Mouse (Mus musculus) hindbrain, embryonic 14.5 days (tissue): ENCODE measurements around the gene Ank. TPM values are rescaled to one million over a fixed set of nuclear protein-coding genes. Genes with fewer than 3 reads are reported as not detected.

Experiments
- ATAC-seq: fragments of 200-750 bp; cut with Nextera tagmentation; 2 replicates; pipeline ENCODE4 v1.8.0; 2017; ENCODE audit warnings: moderate number of reproducible peaks, mild to moderate bottlenecking, moderate TSS enrichment, moderate library complexity; ENCODE audit not compliant: low FRiP score
- DNase-seq: peaks from one replicate; pipeline ENCODE4 v3.0.0-alpha.2; 2015; ENCODE audit warnings: low spot score
- H3K27ac ChIP-seq: fragments of 300-500 bp; sonication (generic); 2 replicates; pipeline ENCODE4 v1.5.1; 2014; ENCODE audit warnings: mild to moderate bottlenecking, moderate library complexity
- H3K27me3 ChIP-seq: fragments of 300-500 bp; sonication (generic); 2 replicates; pipeline ENCODE4 v1.6.1; 2014; ENCODE audit warnings: mild to moderate bottlenecking, low read length, mixed read lengths; ENCODE audit not compliant: control insufficient read depth, insufficient read depth
- H3K36me3 ChIP-seq: fragments of 300-500 bp; sonication (generic); replicated peaks from 2 replicates; pipeline ENCODE4 v1.6.1; 2014; ENCODE audit not compliant: control insufficient read depth, insufficient read depth
- H3K4me1 ChIP-seq: fragments of 300-500 bp; sonication (generic); replicated peaks from 2 replicates; pipeline ENCODE4 v1.6.1; 2014; ENCODE audit warnings: antibody characterized with exemption, low read length, mixed read lengths; ENCODE audit not compliant: control insufficient read depth, insufficient read depth
- H3K4me2 ChIP-seq: fragments of 300-500 bp; sonication (generic); replicated peaks from 2 replicates; pipeline ENCODE4 v1.6.1; 2014; ENCODE audit warnings: mild to moderate bottlenecking, moderate library complexity
- H3K4me3 ChIP-seq: fragments of 300-500 bp; sonication (generic); replicated peaks from 2 replicates; pipeline ENCODE4 v1.5.1; 2014; ENCODE audit warnings: mild to moderate bottlenecking, low read length
- H3K9ac ChIP-seq: fragments of 300-500 bp; sonication (generic); 2 replicates; pipeline ENCODE4 v1.6.1; 2014
- H3K9me3 ChIP-seq: fragments of 300-500 bp; sonication (generic); 2 replicates; pipeline ENCODE4 v1.6.1; 2016; ENCODE audit warnings: low read length; ENCODE audit not compliant: control insufficient read depth
- WGBS: fragments of 180-500 bp; shearing (Covaris S2); extraction: QIAGEN DNeasy Blood & Tissue Kit; methylation state at CpG from one replicate; pipeline ENCODE4 v1.1.7; 2014; 5-methylcytosine and 5-hydroxymethylcytosine counted together
- polyA plus RNA-seq: library from polyadenylated mRNA; unstranded; fragments of >200 nt; fragmentation: Nextera tagmentation; extraction: Ambion mirVana; gene quantifications from 2 replicates; pipeline ENCODE4 v1.2.1, GENCODE M21; 2014

The Ank gene
- polyA plus RNA-seq, 1 experiment from 2014 or later, result 18.6 TPM

DNA sequence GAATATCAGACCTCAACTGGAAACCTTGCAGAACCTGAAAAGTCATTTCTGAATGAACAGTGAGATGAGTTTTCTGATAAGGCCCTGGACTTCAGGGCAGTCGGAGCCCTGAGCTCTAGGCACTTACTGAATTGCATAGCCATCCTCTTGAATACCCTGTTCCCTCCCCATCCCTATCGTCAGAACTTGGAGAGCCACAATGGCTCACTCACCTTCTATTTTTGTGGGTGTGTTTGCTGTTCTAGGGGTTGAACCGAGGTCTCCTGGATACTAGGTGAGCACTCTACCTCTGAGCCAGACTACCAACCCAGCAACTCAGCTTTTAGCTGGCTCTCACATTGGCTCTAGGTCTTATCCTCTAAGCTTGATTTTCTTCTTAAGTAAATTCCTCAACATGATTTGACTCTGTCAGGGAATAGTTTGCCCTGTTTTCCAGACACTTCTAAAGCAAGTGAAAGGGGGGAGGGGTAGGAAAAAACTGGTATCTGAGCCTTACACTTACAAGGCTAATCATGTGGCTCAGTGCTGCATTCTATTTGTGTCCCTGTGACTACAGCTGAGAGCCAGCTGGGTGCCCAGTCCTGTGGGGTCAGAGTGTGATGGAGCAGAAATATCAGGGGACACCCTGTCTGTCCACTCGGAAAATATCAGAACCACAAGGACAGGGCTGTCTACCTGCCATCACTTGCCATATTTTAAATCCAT, 71.2 kb downstream of the Ank start:
- WGBS, result 74% methylated on average over 4 of the region's 4 CpGs
- Histone ChIP-seq H3K27me3 (no peaks in the 10 kb centered on the region), H3K36me3 (no peaks in the 10 kb centered on the region), H3K9ac (no peak overlapping the region), H3K4me2 (no peak overlapping the region), H3K27ac (no peak overlapping the region), H3K9me3 (no peaks in the 10 kb centered on the region), H3K4me1 (peaks cover 11% of the 10 kb centered on the region; the same call in 1 of the 2 replicates), H3K4me3 (no peak overlapping the region)
- DNase-seq (no peak), ATAC-seq (no peak)

DNA sequence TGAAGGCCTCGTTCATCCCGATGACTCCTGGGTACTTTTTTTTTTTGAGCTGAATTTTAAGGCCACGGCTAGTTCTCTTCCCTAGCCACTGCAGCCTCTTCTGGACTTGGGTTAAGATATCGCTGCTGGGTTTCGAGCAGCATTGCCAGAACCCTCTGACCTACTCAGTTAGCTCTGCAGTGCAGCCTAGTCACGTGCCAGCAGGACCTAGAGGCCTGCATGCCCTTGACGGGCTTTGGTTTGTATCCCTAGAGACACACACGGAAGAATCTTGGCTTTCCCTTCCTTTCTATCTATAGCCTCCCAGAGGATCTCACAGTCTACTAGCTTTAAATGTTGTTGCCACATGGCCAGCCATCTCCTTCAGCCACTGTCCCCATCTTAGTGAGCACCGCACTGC, 73.3 kb downstream of the Ank start:
- 87% methylated on average over 9 of the region's 9 CpGs for WGBS
- Histone ChIP-seq H3K4me3 (no peak overlapping the region), H3K4me1 (peaks cover 11% of the 10 kb centered on the region; the same call in 1 of the 2 replicates), H3K9ac (no peak overlapping the region), H3K4me2 (no peak overlapping the region), H3K27me3 (no peaks in the 10 kb centered on the region), H3K27ac (no peak overlapping the region), H3K9me3 (no peaks in the 10 kb centered on the region), H3K36me3 (0 out of 2 replicates have a peak, but pooled peaks cover 3% of the 10 kb centered on the region)
- DNase-seq (no peak), ATAC-seq (no peak)

DNA sequence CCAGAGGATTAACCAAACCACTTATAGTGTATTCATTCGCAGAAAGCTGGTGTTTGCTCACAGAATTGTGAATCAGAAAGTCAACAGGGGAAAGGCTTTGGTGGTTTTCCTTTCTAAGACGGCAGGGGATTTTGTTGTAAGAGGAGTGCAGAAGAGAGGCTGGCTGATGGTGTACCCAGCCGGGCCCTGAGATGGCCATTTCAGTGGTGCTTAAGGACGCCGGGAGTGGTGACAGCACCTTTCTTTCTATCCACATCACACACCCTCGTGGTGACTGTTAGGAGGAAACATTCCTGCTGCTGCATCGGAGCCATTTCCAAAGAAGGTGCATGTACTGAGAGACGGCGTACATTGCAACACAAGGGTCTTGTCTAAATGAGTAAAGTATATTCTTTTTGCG, 78.7 kb downstream of the Ank start:
- Histone ChIP-seq H3K27me3 (no peaks in the 10 kb centered on the region), H3K9me3 (no peaks in the 10 kb centered on the region), H3K36me3 (peaks cover 12% of the 10 kb centered on the region; the same call in 1 of the 2 replicates), H3K4me1 (peaks cover 15% of the 10 kb centered on the region; the same call in 1 of the 2 replicates), H3K9ac (no peak overlapping the region), H3K27ac (no peak overlapping the region), H3K4me2 (no peak overlapping the region), H3K4me3 (no peak overlapping the region)
- WGBS, result 92% methylated on average over 10 of the region's 10 CpGs
- ATAC-seq (no peak), DNase-seq (no peak)

DNA sequence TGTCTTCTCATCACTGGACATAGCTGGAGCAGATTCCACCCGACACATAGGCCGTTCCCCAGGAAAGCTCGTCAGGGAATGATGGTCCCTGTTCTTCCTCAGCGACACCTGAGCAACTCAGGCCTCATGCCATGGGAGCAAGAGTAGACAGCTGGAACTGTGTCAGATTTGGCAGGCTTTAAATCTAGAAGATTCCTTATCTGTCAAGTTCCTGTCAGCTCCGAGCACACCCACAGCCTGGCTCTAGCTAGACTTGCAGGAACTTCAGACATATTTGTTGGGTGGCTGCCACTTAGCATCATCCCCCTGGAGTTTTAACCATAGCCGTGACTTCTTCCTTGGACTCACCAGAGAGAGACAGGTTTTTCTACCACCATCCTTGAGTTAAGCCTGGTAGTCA, 81.6 kb downstream of the Ank start:
- Histone ChIP-seq H3K4me3 (no peak overlapping the region), H3K9me3 (no peaks in the 10 kb centered on the region), H3K36me3 (peaks cover 12% of the 10 kb centered on the region; the same call in 1 of the 2 replicates), H3K9ac (no peak overlapping the region), H3K27ac (no peak overlapping the region), H3K4me1 (peaks cover 14% of the 10 kb centered on the region; the same call in 1 of the 2 replicates), H3K27me3 (no peaks in the 10 kb centered on the region), H3K4me2 (no peak overlapping the region)
- ATAC-seq, result no peak
- 87% methylated on average over 6 of the region's 6 CpGs for WGBS
- DNase-seq, result no peak

DNA sequence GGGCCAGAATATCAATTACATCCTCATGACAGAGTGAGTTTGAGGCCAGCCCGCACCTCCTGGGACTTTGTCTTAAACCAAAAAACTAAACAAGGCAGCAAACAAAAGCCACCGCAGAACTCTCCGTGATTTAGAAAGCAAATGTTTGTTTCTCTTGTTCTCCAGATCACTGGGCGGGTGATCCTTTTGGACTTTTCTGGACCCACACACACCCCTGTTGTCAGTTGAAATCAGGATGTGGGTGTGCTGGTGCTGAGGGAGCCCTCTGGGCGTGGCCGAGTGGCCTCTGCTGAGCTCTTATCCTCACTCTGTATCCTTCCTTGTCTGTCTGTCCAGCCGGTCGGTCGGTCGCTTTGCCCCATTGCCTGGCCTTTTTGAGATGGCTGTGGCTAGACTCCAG, 82.6 kb downstream of the Ank start:
- H3K36me3 ChIP-seq, result peaks cover 12% of the 10 kb centered on the region; the same call in 1 of the 2 replicates
- no peak overlapping the region for H3K27ac ChIP-seq
- H3K27me3 ChIP-seq, result no peaks in the 10 kb centered on the region
- H3K4me3 ChIP-seq, result no peak overlapping the region
- ATAC-seq, result no peak
- peaks cover 14% of the 10 kb centered on the region; the same call in 1 of the 2 replicates for H3K4me1 ChIP-seq
- H3K9me3 ChIP-seq, result no peaks in the 10 kb centered on the region
- no peak overlapping the region for H3K4me2 ChIP-seq
- no peak for DNase-seq
- no peak overlapping the region for H3K9ac ChIP-seq
- WGBS, result 86% methylated on average over 10 of the region's 10 CpGs

DNA sequence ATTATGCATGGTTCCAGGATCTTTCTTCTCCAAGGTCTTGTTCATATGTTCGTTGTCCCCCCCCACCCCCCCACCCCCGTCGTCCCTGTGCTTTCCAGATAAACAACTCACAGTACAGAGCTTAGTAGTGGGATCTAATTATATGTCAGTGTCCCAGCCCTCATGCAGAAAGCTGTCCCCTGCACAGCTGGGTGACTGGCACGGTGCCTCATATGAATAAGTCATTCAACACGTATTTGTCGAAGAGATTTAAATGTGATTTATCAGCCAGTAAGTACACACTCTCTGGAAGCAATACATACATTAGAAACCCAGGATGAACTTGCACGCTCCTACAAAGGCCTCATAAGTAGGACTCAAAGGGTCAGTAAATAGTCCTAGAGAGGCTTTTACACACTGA, 83.4 kb downstream of the Ank start:
- no peaks in the 10 kb centered on the region for H3K9me3 ChIP-seq
- DNase-seq (no peak), ATAC-seq (no peak)
- no peak overlapping the region for H3K4me2 ChIP-seq
- no peak overlapping the region for H3K4me3 ChIP-seq
- H3K27me3 ChIP-seq, result no peaks in the 10 kb centered on the region
- WGBS, result 49% methylated on average over 7 of the region's 7 CpGs
- no peak overlapping the region for H3K27ac ChIP-seq
- H3K9ac ChIP-seq, result no peak overlapping the region
- H3K4me1 ChIP-seq, result peaks cover 14% of the 10 kb centered on the region; the same call in 1 of the 2 replicates
- H3K36me3 ChIP-seq, result peaks cover 7% of the 10 kb centered on the region; the same call in 1 of the 2 replicates

DNA sequence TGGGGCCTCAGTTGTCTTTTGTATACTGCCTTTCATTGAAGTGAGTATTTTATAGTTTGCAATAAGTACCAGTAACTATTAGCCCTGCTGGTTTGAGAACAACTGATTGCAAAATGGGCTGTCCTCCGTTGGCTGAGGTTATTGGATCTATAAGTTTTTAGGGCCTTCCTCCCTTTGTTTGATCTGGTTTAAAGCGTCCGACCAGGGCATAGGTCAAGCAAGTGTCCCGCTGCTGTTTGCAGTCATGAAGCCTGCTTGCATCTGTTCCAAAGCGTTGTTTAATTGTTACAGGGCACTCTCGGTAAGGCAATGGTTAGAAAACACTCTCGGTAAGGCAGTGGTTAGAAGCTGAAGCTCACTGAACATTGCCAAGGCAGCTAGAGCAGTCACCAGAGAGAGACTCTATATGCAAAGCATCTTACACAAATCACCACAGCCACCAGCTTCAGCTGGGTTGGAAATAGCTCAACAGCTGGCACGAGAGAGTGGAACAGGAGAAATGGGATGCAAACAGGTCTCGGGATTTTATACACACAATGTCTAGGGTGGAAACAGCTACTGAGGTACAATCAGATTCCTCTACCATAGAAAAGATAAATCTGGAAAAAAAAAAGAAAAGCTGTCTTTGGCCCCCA, 84.0 kb downstream of the Ank start:
- 60% methylated on average over 9 of the region's 9 CpGs for WGBS

DNA sequence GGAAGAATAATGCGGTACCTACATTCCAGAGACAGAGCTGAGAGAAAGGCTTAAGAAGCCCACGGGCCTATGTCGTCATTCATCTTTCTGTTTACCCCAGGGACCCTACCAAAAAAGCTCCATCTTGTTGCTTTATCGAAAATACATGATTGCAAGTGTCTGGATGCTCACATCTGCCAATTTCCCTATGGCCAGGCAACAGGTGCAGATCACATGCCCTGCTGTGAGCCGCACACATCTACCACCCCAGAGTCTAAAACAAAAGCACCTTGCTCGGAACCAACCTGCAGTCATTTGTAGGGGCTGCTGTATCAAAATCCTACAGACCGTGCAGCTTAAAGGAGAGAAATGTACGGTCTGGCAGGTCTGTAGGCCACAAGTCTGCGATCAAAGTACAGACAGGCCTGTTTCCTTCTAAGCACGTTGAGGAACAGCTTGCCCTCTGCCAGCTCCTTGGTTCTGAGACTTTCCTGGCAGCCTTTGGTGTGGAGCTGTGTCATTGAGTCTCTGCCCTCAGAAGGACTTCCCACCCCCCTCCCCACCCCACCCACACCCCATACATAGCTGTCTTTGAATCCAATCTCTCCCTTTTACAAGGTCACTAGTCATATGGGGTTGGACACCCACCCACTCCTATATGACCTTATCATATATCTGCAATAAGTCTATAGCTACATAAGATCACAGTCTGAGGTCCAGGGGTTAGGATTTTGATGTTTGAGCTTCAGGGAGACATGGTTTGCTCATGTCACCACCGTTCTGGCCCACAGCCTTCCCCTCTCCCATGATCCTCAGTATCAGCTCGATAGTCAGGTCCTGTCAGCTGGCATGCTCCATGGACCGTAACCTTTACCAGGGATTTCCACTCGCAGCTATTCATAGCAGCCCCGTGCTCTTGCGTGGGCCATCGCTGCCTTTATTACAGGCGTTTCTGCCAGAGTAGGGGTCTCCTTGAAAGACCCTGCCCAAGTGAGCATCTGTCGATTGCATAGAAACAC, 84.9 kb downstream of the Ank start:
- no peaks in the 10 kb centered on the region for H3K9me3 ChIP-seq
- H3K4me3 ChIP-seq, result no peak overlapping the region
- WGBS, result 80% methylated on average over 19 of the region's 19 CpGs
- DNase-seq, result no peak
- H3K36me3 ChIP-seq, result no peaks in the 10 kb centered on the region; the same call in 1 of the 2 replicates
- no peak overlapping the region for H3K9ac ChIP-seq
- ATAC-seq, result no peak
- peaks cover 14% of the 10 kb centered on the region; the same call in 1 of the 2 replicates for H3K4me1 ChIP-seq
- no peak overlapping the region for H3K27ac ChIP-seq
- H3K4me2 ChIP-seq, result no peak overlapping the region
- no peaks in the 10 kb centered on the region for H3K27me3 ChIP-seq

More for the DNA sequence above, 84.0 kb downstream of the Ank start:
- Histone ChIP-seq H3K4me3 (no peak overlapping the region), H3K36me3 (peaks cover 1% of the 10 kb centered on the region; the same call in 1 of the 2 replicates), H3K27me3 (no peaks in the 10 kb centered on the region), H3K4me1 (peaks cover 14% of the 10 kb centered on the region; the same call in 1 of the 2 replicates), H3K4me2 (no peak overlapping the region), H3K27ac (no peak overlapping the region), H3K9ac (no peak overlapping the region), H3K9me3 (no peaks in the 10 kb centered on the region)
- ATAC-seq (no peak), DNase-seq (no peak)
